Mouse (Mus musculus) left cerebral cortex, adult 9 months (tissue): Measurements from ENCODE around the gene Pgpep1.

Source experiments
- DNase-seq, 2 experiments: peaks; one replicate each; pipeline ENCODE4 v3.0.0; 2022; ENCODE audit warnings: low spot score in 2 of 2

Pgpep1 gene

GRCm38 (mm10) chr8:70660273-70660725 lies at the start of gene Pgpep1:
Gene Pgpep1 (minus strand): TSS chr8:70660388.
- DNase-seq, result no peak

GRCm38 (mm10) chr8:70709794-70710193 lies 49.6 kb upstream of the Pgpep1 start:
- no peak for DNase-seq

- DNase-seq, result no peak
These were observed 48.1 kb upstream of the Pgpep1 start for GRCm38 (mm10) chr8:70708281-70708680.

GRCm38 (mm10) chr8:70703287-70703686 lies 43.1 kb upstream of the Pgpep1 start, which contains the start of gene Iqcn:
Gene Iqcn (plus strand): TSS chr8:70703457.
- no peak for DNase-seq

GRCm38 (mm10) chr8:70702842-70703182 lies 42.6 kb upstream of the Pgpep1 start:
- no peak for DNase-seq

GRCm38 (mm10) chr8:70701982-70702841 lies 42.0 kb upstream of the Pgpep1 start:
- DNase-seq, result no peak

GRCm38 (mm10) chr8:70701048-70701981 lies 41.1 kb upstream of the Pgpep1 start:
- no peak for DNase-seq

GRCm38 (mm10) chr8:70700555-70700922 lies 40.4 kb upstream of the Pgpep1 start:
- peak; percentile 79 to 85 for DNase-seq

- DNase-seq, result peak in 1 of 2 experiments; percentile 79
These were observed 39.8 kb upstream of the Pgpep1 start for GRCm38 (mm10) chr8:70699834-70700554.

GRCm38 (mm10) chr8:70699116-70699833 lies 39.1 kb upstream of the Pgpep1 start:
- no peak for DNase-seq

- peak; percentile 95 to 98 for DNase-seq
These were observed 38.3 kb upstream of the Pgpep1 start, which contains the start of gene Jund for GRCm38 (mm10) chr8:70698310-70699109. Gene Jund (plus strand): TSS chr8:70698949.

- DNase-seq, result no peak
These were observed 37.4 kb upstream of the Pgpep1 start for GRCm38 (mm10) chr8:70697366-70698250.

GRCm38 (mm10) chr8:70696946-70697345 lies 36.8 kb upstream of the Pgpep1 start:
- no peak for DNase-seq

- no peak for DNase-seq
These were observed 36.1 kb upstream of the Pgpep1 start for GRCm38 (mm10) chr8:70696019-70696885.

- no peak for DNase-seq
These were observed 35.3 kb upstream of the Pgpep1 start for GRCm38 (mm10) chr8:70695318-70696018.

- DNase-seq, result no peak
These were observed 33.4 kb upstream of the Pgpep1 start for GRCm38 (mm10) chr8:70693636-70694035.

- DNase-seq, result no peak
These were observed 31.6 kb upstream of the Pgpep1 start for GRCm38 (mm10) chr8:70691727-70692231.
